Mouse (Mus musculus) limb, embryonic 15.5 days (tissue): ENCODE data around the gene Usp2. TPM values are rescaled to one million over a fixed set of nuclear protein-coding genes. Genes with fewer than 3 reads are reported as not detected.
A peak's percentile ranks its signal among the peaks of the same experiment; 100 is the strongest.
"Not testable (repeated sequence)": the region's sequence is repeated elsewhere in the genome, so short reads cannot be mapped to it uniquely, and the experiment has no call there.

Source experiments
- ATAC-seq: fragments of 200-750 bp; cut with Nextera tagmentation; 2 replicates; pipeline ENCODE4 v1.8.0; 2017; ENCODE audit warnings: low read depth, moderate TSS enrichment; ENCODE audit not compliant: insufficient number of reproducible peaks, low FRiP score, low TSS enrichment
- H3K27ac ChIP-seq: fragments of 300-500 bp; sonication (generic); 2 replicates; pipeline ENCODE4 v1.5.1; 2015; ENCODE audit warnings: moderate library complexity, mild to moderate bottlenecking, inconsistent platforms
- H3K27me3 ChIP-seq: fragments of 300-500 bp; sonication (generic); 2 replicates; pipeline ENCODE4 v1.6.1; 2015; ENCODE audit warnings: inconsistent platforms
- H3K36me3 ChIP-seq: fragments of 300-500 bp; sonication (generic); 2 replicates; pipeline ENCODE4 v1.6.1; 2015; ENCODE audit warnings: inconsistent platforms
- H3K4me1 ChIP-seq: fragments of 300-500 bp; sonication (generic); 2 replicates; pipeline ENCODE4 v1.6.1; 2015; ENCODE audit warnings: inconsistent platforms
- H3K4me2 ChIP-seq: fragments of 300-500 bp; sonication (generic); 2 replicates; pipeline ENCODE4 v1.6.1; 2015; ENCODE audit warnings: mild to moderate bottlenecking, inconsistent platforms
- H3K4me3 ChIP-seq: fragments of 300-500 bp; sonication (generic); 2 replicates; pipeline ENCODE4 v1.5.1; 2015; ENCODE audit warnings: mild to moderate bottlenecking, inconsistent platforms
- H3K9ac ChIP-seq: fragments of 300-500 bp; sonication (generic); 2 replicates; pipeline ENCODE4 v1.6.1; 2015; ENCODE audit warnings: inconsistent platforms
- H3K9me3 ChIP-seq: fragments of 300-500 bp; sonication (generic); 2 replicates; pipeline ENCODE4 v1.6.1; 2016; ENCODE audit warnings: inconsistent platforms
- WGBS: fragments of 180-500 bp; shearing (Covaris S2); methylation state at CpG from one replicate; pipeline ENCODE4 v1.1.7; 2015; 5-methylcytosine and 5-hydroxymethylcytosine counted together
- polyA plus RNA-seq: library from polyadenylated mRNA; unstranded; fragments of >200 nt; fragmentation: Nextera tagmentation; extraction: Ambion mirVana; gene quantifications from 2 replicates; pipeline ENCODE4 v1.2.1, GENCODE M21; 2015

The Usp2 gene
- polyA plus RNA-seq, 1 experiment from 2014 or later = 22.5 TPM

DNA sequence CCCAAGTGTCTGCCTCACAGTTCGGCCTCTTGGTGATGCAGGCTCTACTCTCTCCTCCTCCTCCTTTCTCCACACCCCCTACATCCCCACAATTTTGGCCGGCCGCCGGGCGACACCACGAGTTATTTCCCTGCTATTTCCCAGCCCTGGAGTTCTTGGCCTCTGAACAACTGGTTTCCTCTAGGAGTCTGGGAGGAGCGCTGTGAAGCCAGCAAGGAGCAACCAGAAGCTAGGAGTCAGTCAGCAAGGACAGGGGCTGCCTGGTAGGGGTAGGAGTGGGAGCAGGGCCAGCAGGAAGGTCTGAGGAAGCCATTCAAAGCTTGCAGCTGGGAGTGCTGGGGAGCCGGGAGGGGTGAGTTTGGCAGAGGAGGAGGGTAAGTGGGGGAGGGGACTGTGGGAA, 40.3 kb downstream of the Usp2 start, which contains the start of gene C1qtnf5:
TSS of gene C1qtnf5 (plus strand) at position 136 of the 400 bp plus-strand sequence.
- H3K27me3 ChIP-seq = no peaks in the 10 kb centered on the region
- 20% methylated on average over 8 of the region's 8 CpGs for WGBS
- H3K9me3 ChIP-seq = no peaks in the 10 kb centered on the region
- peak within 1 kb of the TSS; percentile 88 for H3K27ac ChIP-seq
- H3K9ac ChIP-seq = no peak within 1 kb of the TSS
- H3K4me1 ChIP-seq = peaks cover 52% of the 10 kb centered on the region
- H3K4me3 ChIP-seq = peak within 1 kb of the TSS; percentile 19
- ATAC-seq = peak; percentile 85
- peak within 1 kb of the TSS; percentile 36 for H3K4me2 ChIP-seq
- peaks cover 31% of the 10 kb centered on the region; the same call in 1 of the 2 replicates for H3K36me3 ChIP-seq

DNA sequence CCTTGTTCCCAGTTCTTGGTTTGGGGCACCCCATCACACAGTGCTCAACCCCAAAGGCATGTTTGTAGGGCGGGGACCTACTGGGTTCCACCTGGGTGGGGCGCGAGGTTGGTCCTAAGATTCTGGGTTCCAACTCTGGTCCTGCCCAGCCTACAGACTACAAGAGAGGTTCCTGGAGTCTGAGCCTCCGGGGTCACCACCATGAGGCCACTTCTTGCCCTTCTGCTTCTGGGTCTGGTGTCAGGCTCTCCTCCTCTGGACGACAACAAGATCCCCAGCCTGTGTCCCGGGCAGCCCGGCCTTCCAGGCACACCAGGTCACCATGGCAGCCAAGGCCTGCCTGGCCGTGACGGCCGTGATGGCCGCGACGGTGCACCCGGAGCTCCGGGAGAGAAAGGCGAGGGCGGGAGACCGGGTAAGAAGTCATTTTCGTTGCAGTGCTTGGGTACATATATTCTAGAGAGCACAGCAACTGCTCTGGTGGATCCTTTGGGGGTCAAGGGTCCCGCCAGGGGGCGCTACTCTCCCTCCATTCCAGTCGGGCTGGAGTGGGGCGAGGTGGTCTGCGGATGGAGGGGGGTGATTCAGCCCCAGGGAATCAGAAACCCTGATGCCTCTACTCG, 40.8 kb downstream of the Usp2 start:
- peak overlapping the region; percentile 36 for H3K4me2 ChIP-seq
- H3K27ac ChIP-seq = peak overlapping the region; percentile 88
- no peaks in the 10 kb centered on the region for H3K27me3 ChIP-seq
- no peak overlapping the region for H3K9ac ChIP-seq
- H3K36me3 ChIP-seq = peaks cover 27% of the 10 kb centered on the region; the same call in 1 of the 2 replicates
- no peaks in the 10 kb centered on the region for H3K9me3 ChIP-seq
- peak overlapping the region; percentile 19 for H3K4me3 ChIP-seq
- ATAC-seq = no peak
- H3K4me1 ChIP-seq = peaks cover 57% of the 10 kb centered on the region
- 52% methylated on average over 25 of the region's 25 CpGs for WGBS

DNA sequence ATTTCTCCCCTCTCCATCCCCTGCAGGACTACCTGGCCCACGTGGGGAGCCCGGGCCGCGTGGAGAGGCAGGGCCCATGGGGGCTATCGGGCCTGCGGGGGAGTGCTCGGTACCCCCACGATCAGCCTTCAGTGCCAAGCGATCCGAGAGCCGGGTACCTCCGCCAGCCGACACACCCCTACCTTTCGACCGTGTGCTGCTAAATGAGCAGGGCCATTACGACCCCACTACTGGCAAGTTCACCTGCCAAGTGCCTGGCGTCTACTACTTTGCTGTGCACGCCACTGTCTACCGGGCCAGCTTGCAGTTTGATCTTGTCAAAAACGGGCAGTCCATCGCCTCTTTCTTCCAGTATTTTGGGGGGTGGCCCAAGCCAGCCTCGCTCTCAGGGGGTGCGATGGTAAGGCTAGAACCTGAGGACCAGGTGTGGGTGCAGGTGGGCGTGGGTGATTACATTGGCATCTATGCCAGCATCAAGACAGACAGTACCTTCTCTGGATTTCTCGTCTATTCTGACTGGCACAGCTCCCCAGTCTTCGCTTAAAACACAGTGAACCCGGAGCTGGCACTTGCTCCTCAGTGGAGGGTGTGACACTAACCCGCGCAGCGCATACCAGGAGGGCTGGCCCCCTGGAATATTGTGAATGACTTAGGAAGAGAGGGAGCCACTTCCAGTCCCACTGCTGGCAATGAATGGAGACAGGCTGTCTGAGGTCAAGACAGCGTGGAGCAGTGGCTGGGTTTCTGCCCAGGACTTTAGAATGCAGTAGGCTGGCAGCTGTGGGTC, 41.6 kb downstream of the Usp2 start:
- H3K4me1 ChIP-seq = peaks cover 57% of the 10 kb centered on the region
- peak overlapping the region; percentile 23; the same call in 1 of the 2 replicates for H3K9ac ChIP-seq
- H3K9me3 ChIP-seq = no peaks in the 10 kb centered on the region
- peaks cover 26% of the 10 kb centered on the region; the same call in 1 of the 2 replicates for H3K36me3 ChIP-seq
- H3K4me3 ChIP-seq = peak overlapping the region; percentile 22; the same call in 1 of the 2 replicates
- no peaks in the 10 kb centered on the region for H3K27me3 ChIP-seq
- no peak for ATAC-seq
- H3K27ac ChIP-seq = peak overlapping the region; percentile 88
- 68% methylated on average over 31 of the region's 31 CpGs for WGBS
- H3K4me2 ChIP-seq = peak overlapping the region; percentile 36

DNA sequence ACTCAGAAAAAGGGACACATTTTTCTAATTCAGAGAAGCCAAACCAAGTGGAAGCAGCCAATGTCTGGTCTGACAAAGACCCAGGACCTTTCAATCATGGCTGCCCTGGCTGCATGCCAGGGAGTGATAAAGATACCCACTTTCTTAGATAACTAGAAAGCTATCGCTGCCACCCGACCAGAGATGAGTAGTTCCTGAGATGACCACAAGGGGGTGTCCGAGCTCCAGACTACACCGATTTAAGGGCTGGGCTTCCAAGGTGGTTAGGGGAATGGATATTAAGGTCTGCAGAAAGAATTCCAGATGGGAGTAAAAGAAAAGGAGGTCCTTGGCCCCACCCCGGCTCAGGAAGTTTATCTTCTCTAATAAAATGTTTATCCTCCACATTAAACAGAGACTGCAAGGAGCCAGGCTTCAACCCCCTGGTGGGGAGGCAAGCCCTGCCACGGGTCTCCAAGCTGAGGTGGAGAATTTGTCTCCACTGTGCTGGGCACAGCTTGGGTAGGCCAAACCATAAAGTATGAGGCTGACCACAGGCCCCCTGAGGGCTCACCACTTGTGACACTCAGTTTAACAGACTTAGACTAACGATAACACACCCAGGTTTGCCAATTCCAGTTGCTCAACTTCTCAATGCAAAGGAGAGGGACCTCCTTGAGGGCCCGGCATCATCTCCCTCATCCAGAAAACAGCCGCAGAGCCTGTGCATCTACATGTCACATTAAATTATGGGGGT, 42.7 kb downstream of the Usp2 start:
- Histone ChIP-seq H3K4me2 (peak overlapping the region; percentile 44), H3K9me3 (no peaks in the 10 kb centered on the region), H3K27me3 (no peaks in the 10 kb centered on the region), H3K9ac (0 out of 2 replicates have a peak overlapping the region, but pooled peaks have one; percentile 1), H3K27ac (0 out of 2 replicates have a peak overlapping the region, but pooled peaks have one; percentile 59), H3K36me3 (peaks cover 21% of the 10 kb centered on the region; the same call in 1 of the 2 replicates), H3K4me3 (peak overlapping the region; percentile 22), H3K4me1 (peaks cover 57% of the 10 kb centered on the region)
- no peak for ATAC-seq
- 11% methylated on average over 9 of the region's 9 CpGs for WGBS

DNA sequence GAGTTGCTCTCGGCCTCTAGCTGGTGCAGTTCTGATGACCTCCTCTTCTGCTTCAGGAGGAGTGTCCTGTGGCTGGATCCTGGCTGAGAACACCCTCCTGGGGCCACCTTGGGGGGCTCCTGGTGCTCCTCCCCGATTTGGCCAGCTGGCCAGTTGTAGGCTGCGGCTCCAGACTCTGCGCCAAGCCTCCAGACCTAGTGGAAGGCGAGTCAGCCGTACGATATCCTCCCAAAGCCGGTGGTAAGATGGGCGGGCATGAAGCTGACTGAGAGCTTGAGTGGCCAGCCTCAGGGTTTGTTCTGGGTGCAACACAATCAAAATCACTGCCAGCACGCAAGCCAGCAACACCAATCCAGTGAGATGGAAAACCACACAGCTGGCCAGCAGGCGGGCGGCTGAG, 45.1 kb downstream of the Usp2 start:
- not testable (repeated sequence) for ATAC-seq, H3K36me3 ChIP-seq, H3K9me3 ChIP-seq, H3K27me3 ChIP-seq, H3K9ac ChIP-seq, H3K27ac ChIP-seq
- Histone ChIP-seq H3K4me3 (peak overlapping the region; percentile 78; the same call in 1 of the 2 replicates), H3K4me2 (peak overlapping the region; percentile 52), H3K4me1 (peaks cover 48% of the 10 kb centered on the region)
- 50% methylated on average over 10 of the region's 12 CpGs for WGBS

DNA sequence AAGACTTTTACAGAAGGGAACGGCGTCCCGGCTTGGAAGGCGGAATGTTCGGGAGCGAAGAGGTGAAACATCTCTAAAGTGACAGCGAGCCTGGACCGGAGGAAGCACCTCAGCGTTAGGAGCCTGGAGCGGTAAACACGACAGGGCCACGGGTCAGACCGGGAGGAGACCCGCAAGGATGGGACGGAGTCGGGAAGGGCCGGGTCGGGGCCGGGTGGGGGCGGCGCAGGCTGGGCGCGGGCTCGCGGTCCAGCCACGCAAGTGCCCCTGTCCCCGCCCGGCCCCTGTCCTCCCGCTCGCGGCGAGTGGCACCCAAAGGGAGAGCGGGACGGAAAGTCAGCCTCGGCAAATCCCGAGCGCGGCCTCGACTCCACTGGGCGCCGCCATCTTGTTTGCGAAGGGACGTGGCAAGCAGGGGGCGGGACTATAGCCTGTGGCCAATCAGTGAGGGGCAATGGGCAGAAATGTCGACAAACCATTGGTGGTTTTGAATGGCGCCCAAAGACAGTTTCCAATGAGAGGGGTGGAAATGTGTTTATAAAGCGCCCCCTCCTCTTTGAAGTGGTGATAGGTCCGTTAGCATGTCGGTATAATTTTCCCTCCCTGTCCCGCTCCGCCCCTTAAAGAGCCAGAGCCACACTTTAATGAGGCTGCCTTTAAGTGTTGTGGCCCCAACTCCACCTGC, 46.4 kb downstream of the Usp2 start, which contains the start of the genes Gm49380 and Rnf26:
TSS of gene Gm49380 (minus strand) at position 396 of the 685 bp plus-strand sequence.
TSS of gene Rnf26 (minus strand) at position 413 of the 685 bp plus-strand sequence.
- H3K27me3 ChIP-seq = no peaks in the 10 kb centered on the region
- under 1% methylated on average over 49 of the region's 51 CpGs for WGBS
- peak within 1 kb of the TSS; percentile 52 for H3K4me2 ChIP-seq
- H3K9me3 ChIP-seq = no peaks in the 10 kb centered on the region
- H3K9ac ChIP-seq = peak within 1 kb of the TSS; percentile 77
- peak within 1 kb of the TSS; percentile 78 for H3K4me3 ChIP-seq
- peak; percentile 93 for ATAC-seq
- H3K4me1 ChIP-seq = peaks cover 34% of the 10 kb centered on the region
- peaks cover 8% of the 10 kb centered on the region; the same call in 1 of the 2 replicates for H3K36me3 ChIP-seq
- H3K27ac ChIP-seq = peak within 1 kb of the TSS; percentile 80

DNA sequence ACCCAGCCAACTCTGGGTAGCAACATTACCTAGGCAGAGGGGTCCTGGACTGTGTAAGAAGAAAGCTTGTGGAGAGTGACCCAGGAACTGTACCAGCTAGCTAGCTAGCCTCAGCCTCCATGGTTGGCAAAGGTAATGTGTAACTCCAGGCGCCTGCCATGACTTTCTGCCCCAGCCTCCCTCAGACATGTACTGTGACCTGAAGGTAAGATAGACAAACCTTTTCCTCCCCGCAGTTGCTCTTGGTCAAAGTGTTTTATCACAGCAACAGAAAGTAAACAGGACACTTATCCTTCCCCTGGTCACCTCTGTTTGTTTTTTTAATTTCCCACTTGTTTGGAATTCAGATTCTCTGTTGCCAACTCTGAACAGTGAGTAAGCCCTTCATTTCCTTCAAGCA, 47.6 kb downstream of the Usp2 start:
- 89% methylated on average over 2 of the region's 2 CpGs for WGBS
- H3K4me3 ChIP-seq = no peak overlapping the region
- no peaks in the 10 kb centered on the region for H3K36me3 ChIP-seq
- no peak for ATAC-seq
- H3K9me3 ChIP-seq = no peaks in the 10 kb centered on the region
- H3K27me3 ChIP-seq = no peaks in the 10 kb centered on the region
- H3K4me1 ChIP-seq = peaks cover 22% of the 10 kb centered on the region
- H3K9ac ChIP-seq = no peak overlapping the region
- H3K27ac ChIP-seq = no peak overlapping the region
- no peak overlapping the region for H3K4me2 ChIP-seq

DNA sequence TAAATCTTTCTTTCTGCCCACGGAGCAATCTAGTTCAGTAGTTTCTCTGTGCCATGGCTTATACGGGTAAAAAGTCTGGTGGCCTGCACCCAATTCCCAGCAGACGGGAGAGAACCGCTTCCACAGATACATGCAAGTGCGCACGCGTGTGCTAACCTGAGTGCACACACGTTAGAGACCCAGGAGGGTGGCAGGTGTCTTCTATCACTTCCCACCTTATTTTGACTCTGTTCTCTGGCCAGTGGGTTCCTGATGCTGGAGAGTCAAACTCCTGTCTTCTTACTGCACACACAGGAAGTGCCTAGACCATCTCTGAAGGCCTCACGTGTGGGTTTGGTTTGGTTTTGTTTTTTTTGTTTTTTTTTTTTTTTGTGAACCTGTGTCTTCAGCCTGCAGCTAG, 48.8 kb downstream of the Usp2 start:
- Histone ChIP-seq H3K4me2 (no peak overlapping the region), H3K9me3 (no peaks in the 10 kb centered on the region), H3K9ac (no peak overlapping the region), H3K4me1 (peaks cover 11% of the 10 kb centered on the region), H3K27ac (no peak overlapping the region), H3K36me3 (no peaks in the 10 kb centered on the region), H3K4me3 (no peak overlapping the region), H3K27me3 (no peaks in the 10 kb centered on the region)
- 86% methylated on average over 9 of the region's 9 CpGs for WGBS
- no peak for ATAC-seq

DNA sequence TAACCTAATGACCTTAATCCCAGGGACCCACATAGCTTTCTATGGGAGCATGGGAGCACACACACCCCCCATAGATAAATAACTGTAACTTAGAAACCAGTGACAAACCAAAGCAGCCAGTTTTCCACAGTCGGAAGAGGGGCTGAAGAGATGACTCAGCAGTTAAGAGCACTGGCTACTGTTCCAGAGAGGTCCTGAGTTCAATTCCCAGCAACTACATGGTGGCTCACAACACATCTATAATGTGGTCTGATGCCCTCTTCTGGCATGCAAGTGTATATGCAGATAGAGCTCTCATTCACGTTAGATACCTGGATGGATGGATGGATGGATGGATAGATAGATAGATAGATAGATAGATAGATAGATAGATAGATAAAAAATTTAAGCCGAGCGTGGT, 49.4 kb downstream of the Usp2 start:
- WGBS = 90% methylated on average over 4 of the region's 4 CpGs
- H3K4me3 ChIP-seq = no peak overlapping the region
- no peaks in the 10 kb centered on the region for H3K36me3 ChIP-seq
- no peaks in the 10 kb centered on the region for H3K27me3 ChIP-seq
- no peak overlapping the region for H3K27ac ChIP-seq
- no peak overlapping the region for H3K9ac ChIP-seq
- H3K9me3 ChIP-seq = no peaks in the 10 kb centered on the region
- ATAC-seq = no peak
- peaks cover 10% of the 10 kb centered on the region for H3K4me1 ChIP-seq
- no peak overlapping the region for H3K4me2 ChIP-seq

DNA sequence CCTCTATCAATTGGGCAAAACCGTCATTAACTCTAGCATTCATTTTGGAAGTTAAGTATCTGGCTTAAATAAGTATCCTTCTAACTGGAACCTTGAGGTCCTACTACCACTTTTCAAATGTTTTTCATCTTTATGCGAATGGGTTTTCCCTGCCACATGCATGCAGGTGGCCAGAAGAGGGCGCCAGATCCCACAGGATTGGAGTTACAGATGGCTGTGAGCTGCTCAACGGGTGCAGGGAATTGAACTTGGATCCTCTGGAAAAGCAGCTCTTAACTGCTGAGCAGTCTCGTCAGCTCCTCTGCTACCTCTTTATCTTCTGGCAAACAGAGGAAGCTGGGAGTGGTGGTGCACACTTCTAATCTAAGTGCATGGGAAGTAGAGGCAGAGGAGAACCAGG, 52.2 kb downstream of the Usp2 start:
- no peak overlapping the region for H3K27ac ChIP-seq
- no peaks in the 10 kb centered on the region for H3K27me3 ChIP-seq
- no peak overlapping the region for H3K4me3 ChIP-seq
- H3K36me3 ChIP-seq = no peaks in the 10 kb centered on the region
- H3K9ac ChIP-seq = no peak overlapping the region
- WGBS = 51% methylated on average over 5 of the region's 5 CpGs
- ATAC-seq = no peak
- no peaks in the 10 kb centered on the region for H3K4me1 ChIP-seq
- H3K4me2 ChIP-seq = no peak overlapping the region
- no peaks in the 10 kb centered on the region for H3K9me3 ChIP-seq

DNA sequence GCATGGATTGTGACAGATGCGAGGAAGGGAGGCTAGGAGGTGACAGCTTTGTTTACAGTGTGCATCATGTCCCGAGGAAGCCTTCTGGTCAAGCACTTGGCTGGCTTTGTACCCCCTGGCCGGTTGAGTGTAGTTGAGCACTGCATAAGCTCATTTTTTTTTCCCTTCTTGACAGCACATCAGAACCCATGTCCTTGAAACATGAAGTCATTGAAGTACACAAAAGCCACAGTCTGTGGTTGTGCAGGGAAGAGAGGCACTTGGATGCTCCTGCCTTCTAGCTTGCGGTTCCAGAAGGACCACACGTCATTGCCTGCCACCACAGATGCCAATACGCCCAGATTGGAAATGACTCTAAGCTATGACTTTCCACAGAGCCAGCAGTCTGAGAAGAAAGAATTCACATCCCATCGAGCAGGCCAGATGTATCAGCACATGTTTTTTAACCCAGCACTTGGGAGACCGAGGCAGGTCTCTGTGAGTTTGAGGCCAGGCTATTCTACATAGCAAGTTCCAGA, 53.2 kb downstream of the Usp2 start:
- Histone ChIP-seq H3K4me1 (no peaks in the 10 kb centered on the region), H3K4me2 (no peak overlapping the region), H3K36me3 (no peaks in the 10 kb centered on the region), H3K27me3 (no peaks in the 10 kb centered on the region), H3K4me3 (no peak overlapping the region), H3K27ac (no peak overlapping the region), H3K9me3 (no peaks in the 10 kb centered on the region), H3K9ac (no peak overlapping the region)
- no peak for ATAC-seq
- WGBS = 73% methylated on average over 8 of the region's 8 CpGs
